Comparison of ENCODE assay signal across 8 mouse cellular contexts in the genomic region with DNA sequence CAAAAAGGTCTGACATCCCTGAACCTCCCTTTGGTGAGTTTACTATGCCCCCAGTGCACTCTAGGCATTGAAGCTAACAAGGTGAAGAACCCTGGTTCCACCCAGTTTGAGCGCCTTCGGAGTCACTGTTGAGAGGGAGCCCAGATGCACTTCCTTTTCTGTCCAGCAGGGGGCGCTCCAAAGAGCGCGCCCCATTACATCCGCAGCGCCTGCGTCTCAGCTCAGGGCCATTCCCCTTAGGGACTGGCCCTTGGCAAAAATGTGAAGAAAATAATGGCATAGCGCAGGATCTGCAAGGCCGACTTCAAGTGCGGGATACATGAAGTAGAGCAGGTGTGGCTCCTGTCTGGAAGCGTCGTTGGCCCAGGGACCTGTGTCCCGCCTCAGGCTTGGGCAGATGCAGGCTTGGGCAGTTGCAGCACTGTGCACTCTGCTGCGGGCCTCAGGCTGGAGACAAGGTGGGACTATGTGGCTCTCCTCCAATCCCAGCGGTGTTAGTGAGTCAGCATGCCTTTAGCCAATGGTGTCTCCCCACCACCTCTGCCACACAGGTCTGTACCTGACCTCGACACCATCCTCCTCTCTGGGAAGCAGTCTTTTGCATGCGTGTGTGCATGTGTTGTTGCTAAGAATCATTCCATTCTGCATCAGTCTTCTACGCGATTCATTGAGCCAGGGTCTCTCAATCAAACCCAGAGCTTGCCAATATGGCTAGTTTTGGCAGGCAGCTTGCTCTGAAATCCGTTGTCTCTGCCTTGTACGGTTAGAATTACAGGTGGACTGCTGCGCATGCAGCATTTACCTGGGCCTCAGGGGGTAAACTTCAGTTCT. TPM values are rescaled to one million over a fixed set of nuclear protein-coding genes. Genes with fewer than 3 reads are reported as not detected.
DNase-seq lines count a peak whose midpoint lies in the region; ATAC-seq and TF ChIP-seq lines count a peak whose summit lies in the region.

No protein-coding gene starts in this region.

- WGBS in heart, embryonic 15.5 days: 26% methylated on average over 23 of the region's 23 CpGs
- WGBS in kidney, postnatal 0 days: 22% methylated on average over 23 of the region's 23 CpGs
- WGBS in liver, embryonic 12.5 days (ENCODE audit: insufficient replicate concordance): 26% methylated on average over 23 of the region's 23 CpGs
- 23% methylated on average over 23 of the region's 23 CpGs for WGBS in stomach, embryonic 16.5 days

- peaks cover 12% of the 10 kb centered on the region; the same call in 1 of the 2 replicates for H3K27me3 ChIP-seq in heart, embryonic 15.5 days
- H3K27me3 ChIP-seq in kidney, postnatal 0 days (ENCODE audit: insufficient read depth, low read length): no peaks in the 10 kb centered on the region
- H3K27me3 ChIP-seq in liver, embryonic 12.5 days (replicated peaks): peaks cover 31% of the 10 kb centered on the region
- no peaks in the 10 kb centered on the region for H3K27me3 ChIP-seq in stomach, embryonic 16.5 days (ENCODE audit: control insufficient read depth, insufficient read depth, low read length)

- H3K4me1 ChIP-seq in bone marrow macrophage, adult 2 months (ENCODE audit: control insufficient read depth, insufficient read depth, low read length): no peaks in the 10 kb centered on the region
- H3K4me1 ChIP-seq in embryonic fibroblast, embryonic 13.5 days (ENCODE audit: control insufficient read depth, insufficient read depth, low read length): no peaks in the 10 kb centered on the region
- H3K4me1 ChIP-seq in heart, embryonic 15.5 days (replicated peaks): peaks cover 14% of the 10 kb centered on the region
- H3K4me1 ChIP-seq in kidney, postnatal 0 days (replicated peaks; ENCODE audit: insufficient read depth, low read length): no peaks in the 10 kb centered on the region
- peaks cover 38% of the 10 kb centered on the region for H3K4me1 ChIP-seq in liver, embryonic 12.5 days
- no peaks in the 10 kb centered on the region for H3K4me1 ChIP-seq in stomach, embryonic 16.5 days (ENCODE audit: control insufficient read depth, insufficient read depth, low read length)

- no peak for TF ChIP-seq POLR2A in bone marrow macrophage, adult 2 months (IDR thresholded peaks at IDR 0.05; ENCODE audit: borderline replicate concordance, low read depth, low read length)
- TF ChIP-seq POLR2A in embryonic fibroblast, embryonic 13.5 days (IDR thresholded peaks at IDR 0.05; ENCODE audit: low read depth, low read length): no peak

- peak; percentile 73 for DNase-seq in kidney, postnatal 0 days (ENCODE audit: low spot score)
- peak; percentile 63 to 77 for DNase-seq in natural killer cell, adult 2 months (ENCODE audit: low spot score in 2 of 2)

- no peaks in the 10 kb centered on the region for H3K9me3 ChIP-seq in heart, embryonic 15.5 days (replicated peaks)
- H3K9me3 ChIP-seq in kidney, postnatal 0 days (replicated peaks; ENCODE audit: low read length): no peaks in the 10 kb centered on the region
- no peaks in the 10 kb centered on the region for H3K9me3 ChIP-seq in liver, embryonic 12.5 days (replicated peaks)
- no peaks in the 10 kb centered on the region for H3K9me3 ChIP-seq in stomach, embryonic 16.5 days (replicated peaks; ENCODE audit: control insufficient read depth, low read length)

- H3K4me2 ChIP-seq in heart, embryonic 15.5 days: peak overlapping the region; percentile 28; the same call in 1 of the 2 replicates
- peak overlapping the region; percentile 11; the same call in 1 of the 2 replicates for H3K4me2 ChIP-seq in kidney, postnatal 0 days (ENCODE audit: low read length)
- no peak overlapping the region; the same call in 1 of the 2 replicates for H3K4me2 ChIP-seq in liver, embryonic 12.5 days
- no peak overlapping the region for H3K4me2 ChIP-seq in stomach, embryonic 16.5 days (ENCODE audit: low read depth, low read length)

- no peak overlapping the region for H3K4me3 ChIP-seq in bone marrow macrophage, adult 2 months (ENCODE audit: insufficient read depth, low read length)
- no peak overlapping the region for H3K4me3 ChIP-seq in embryonic fibroblast, embryonic 13.5 days (ENCODE audit: insufficient read depth, low read length)
- H3K4me3 ChIP-seq in heart, embryonic 15.5 days: no peak overlapping the region
- no peak overlapping the region for H3K4me3 ChIP-seq in kidney, postnatal 0 days (replicated peaks; ENCODE audit: low read depth, low read length)
- H3K4me3 ChIP-seq in liver, embryonic 12.5 days: no peak overlapping the region
- H3K4me3 ChIP-seq in stomach, embryonic 16.5 days (replicated peaks; ENCODE audit: low read length): no peak overlapping the region

- H3K36me3 ChIP-seq in heart, embryonic 15.5 days: no peaks in the 10 kb centered on the region
- H3K36me3 ChIP-seq in kidney, postnatal 0 days (ENCODE audit: insufficient read depth, low read length): no peaks in the 10 kb centered on the region
- H3K36me3 ChIP-seq in liver, embryonic 12.5 days: no peaks in the 10 kb centered on the region
- no peaks in the 10 kb centered on the region for H3K36me3 ChIP-seq in stomach, embryonic 16.5 days (ENCODE audit: control insufficient read depth, insufficient read depth, low read length)

- no peak overlapping the region for H3K9ac ChIP-seq in heart, embryonic 15.5 days
- no peak overlapping the region for H3K9ac ChIP-seq in kidney, postnatal 0 days (ENCODE audit: low read depth, low read length)
- H3K9ac ChIP-seq in liver, embryonic 12.5 days: no peak overlapping the region
- no peak overlapping the region for H3K9ac ChIP-seq in stomach, embryonic 16.5 days (ENCODE audit: low read length)

- peak; percentile 88 for ATAC-seq in CD4-positive, CD25-positive, alpha-beta regulatory T cell, adult 4 months
- peak; percentile 61 for ATAC-seq in heart, embryonic 15.5 days (replicated peaks; ENCODE audit: insufficient number of reproducible peaks, insufficient read depth, low FRiP score, low read depth)
- ATAC-seq in kidney, postnatal 0 days (replicated peaks; ENCODE audit: low FRiP score, low read depth): peak; percentile 67
- ATAC-seq in liver, embryonic 12.5 days: peak; percentile 73
- ATAC-seq in stomach, embryonic 16.5 days (ENCODE audit: insufficient read depth, low FRiP score): peak; percentile 66; the same call in 1 of the 2 replicates

- H3K27ac ChIP-seq in bone marrow macrophage, adult 2 months (ENCODE audit: insufficient read depth, low read depth, low read length): no peak overlapping the region
- no peak overlapping the region for H3K27ac ChIP-seq in embryonic fibroblast, embryonic 13.5 days (ENCODE audit: insufficient read depth, low read length)
- H3K27ac ChIP-seq in heart, embryonic 15.5 days: no peak overlapping the region
- no peak overlapping the region for H3K27ac ChIP-seq in kidney, postnatal 0 days
- H3K27ac ChIP-seq in liver, embryonic 12.5 days: no peak overlapping the region
- no peak overlapping the region for H3K27ac ChIP-seq in stomach, embryonic 16.5 days (ENCODE audit: low read length)

- peak; percentile 99 for TF ChIP-seq CTCF in bone marrow macrophage, adult 2 months (IDR thresholded peaks at IDR 0.05; ENCODE audit: low read depth, low read length)
- peak; percentile 62 for TF ChIP-seq CTCF in embryonic fibroblast, embryonic 13.5 days (IDR thresholded peaks at IDR 0.05; ENCODE audit: borderline replicate concordance, insufficient read depth, low read length)
- peak; percentile 95 for TF ChIP-seq CTCF in kidney, postnatal 0 days (IDR thresholded peaks at IDR 0.05; ENCODE audit: low read depth)

RNA-seq across cellular contexts. Expression of a gene that starts 0.8 kb away (rescaled TPM):
- not detected for polyA plus RNA-seq in CD4-positive, CD25-positive, alpha-beta regulatory T cell, adult 4 months (2017; shearing (Covaris generic))
- not detected in 2 replicates for polyA plus RNA-seq in bone marrow macrophage, adult 2 months (2012; ENCODE audit: insufficient read depth, insufficient read length, missing spikeins)
- not detected in 2 replicates for polyA plus RNA-seq in embryonic fibroblast, embryonic 13.5 days (2011; ENCODE audit: insufficient read length, low read depth, missing spikeins)
- not detected in 2 replicates for polyA plus RNA-seq in heart, embryonic 15.5 days (2015; fragmentation: Nextera tagmentation; extraction: Ambion mirVana)
- polyA plus RNA-seq in kidney, postnatal 0 days (2015; fragmentation: Nextera tagmentation; extraction: Ambion mirVana): not detected in 2 replicates
- polyA plus RNA-seq in liver, embryonic 12.5 days (2016; fragmentation: Nextera tagmentation; extraction: Ambion mirVana): not detected in 2 replicates
- polyA plus RNA-seq in stomach, embryonic 16.5 days (2015; fragmentation: Nextera tagmentation; extraction: Ambion mirVana): not detected in 2 replicates

RNA-seq across cellular contexts. Expression of a gene that starts 5.8 kb away (rescaled TPM):
- polyA plus RNA-seq in CD4-positive, CD25-positive, alpha-beta regulatory T cell, adult 4 months (2017; shearing (Covaris generic)): 1 to 10 TPM; 1.1 to 3.5 TPM
- polyA plus RNA-seq in bone marrow macrophage, adult 2 months (2012; ENCODE audit: insufficient read depth, insufficient read length, missing spikeins): 6.2 and 8.0 TPM in 2 replicates
- 29.8 and 36.3 TPM in 2 replicates for polyA plus RNA-seq in embryonic fibroblast, embryonic 13.5 days (2011; ENCODE audit: insufficient read length, low read depth, missing spikeins)
- 14.4 and 20.7 TPM in 2 replicates for polyA plus RNA-seq in heart, embryonic 15.5 days (2015; fragmentation: Nextera tagmentation; extraction: Ambion mirVana)
- 8.6 and 8.9 TPM in 2 replicates for polyA plus RNA-seq in kidney, postnatal 0 days (2015; fragmentation: Nextera tagmentation; extraction: Ambion mirVana)
- polyA plus RNA-seq in liver, embryonic 12.5 days (2016; fragmentation: Nextera tagmentation; extraction: Ambion mirVana): 40.0 and 40.2 TPM in 2 replicates
- 4.8 and 5.1 TPM in 2 replicates for polyA plus RNA-seq in stomach, embryonic 16.5 days (2015; fragmentation: Nextera tagmentation; extraction: Ambion mirVana)

RNA-seq across cellular contexts. Expression of a gene that starts 39.8 kb away (rescaled TPM):
- 1 to 10 TPM; 3.3 to 4.3 TPM for polyA plus RNA-seq in CD4-positive, CD25-positive, alpha-beta regulatory T cell, adult 4 months (2017; shearing (Covaris generic))
- 37.5 and 39.0 TPM in 2 replicates for polyA plus RNA-seq in bone marrow macrophage, adult 2 months (2012; ENCODE audit: insufficient read depth, insufficient read length, missing spikeins)
- polyA plus RNA-seq in embryonic fibroblast, embryonic 13.5 days (2011; ENCODE audit: insufficient read length, low read depth, missing spikeins): 10.1 and 11.5 TPM in 2 replicates
- 6.7 and 10.4 TPM in 2 replicates for polyA plus RNA-seq in heart, embryonic 15.5 days (2015; fragmentation: Nextera tagmentation; extraction: Ambion mirVana)
- polyA plus RNA-seq in kidney, postnatal 0 days (2015; fragmentation: Nextera tagmentation; extraction: Ambion mirVana): 8.8 and 9.0 TPM in 2 replicates
- polyA plus RNA-seq in liver, embryonic 12.5 days (2016; fragmentation: Nextera tagmentation; extraction: Ambion mirVana): 8.0 and 8.5 TPM in 2 replicates
- 8.2 and 9.3 TPM in 2 replicates for polyA plus RNA-seq in stomach, embryonic 16.5 days (2015; fragmentation: Nextera tagmentation; extraction: Ambion mirVana)

RNA-seq across cellular contexts. Expression of a gene that starts 56.3 kb away (rescaled TPM):
- polyA plus RNA-seq in CD4-positive, CD25-positive, alpha-beta regulatory T cell, adult 4 months (2017; shearing (Covaris generic)): under 1 TPM in 1 of 2 experiments, not detected in 1; 0.35 TPM
- not detected in 2 replicates for polyA plus RNA-seq in bone marrow macrophage, adult 2 months (2012; ENCODE audit: insufficient read depth, insufficient read length, missing spikeins)
- polyA plus RNA-seq in embryonic fibroblast, embryonic 13.5 days (2011; ENCODE audit: insufficient read length, low read depth, missing spikeins): 8.7 and 11.2 TPM in 2 replicates
- polyA plus RNA-seq in heart, embryonic 15.5 days (2015; fragmentation: Nextera tagmentation; extraction: Ambion mirVana): 2.8 and 4.4 TPM in 2 replicates
- 8.0 and 9.0 TPM in 2 replicates for polyA plus RNA-seq in kidney, postnatal 0 days (2015; fragmentation: Nextera tagmentation; extraction: Ambion mirVana)
- 26.9 and 28.0 TPM in 2 replicates for polyA plus RNA-seq in liver, embryonic 12.5 days (2016; fragmentation: Nextera tagmentation; extraction: Ambion mirVana)
- 12.4 and 15.3 TPM in 2 replicates for polyA plus RNA-seq in stomach, embryonic 16.5 days (2015; fragmentation: Nextera tagmentation; extraction: Ambion mirVana)

Comparison
In these comparisons a context has a peak if more than half of its experiments do, and no peak if none do; other contexts are left out.
1. H3K4me2 ChIP-seq: peak in heart, embryonic 15.5 days (single experiment) and kidney, postnatal 0 days (single experiment); none in liver, embryonic 12.5 days (single experiment) and stomach, embryonic 16.5 days (single experiment).
2. Peak in every context shown above with its lines, with median percentiles within 50 percentile points of each other: ATAC-seq and CTCF ChIP-seq.